Mouse (Mus musculus) left cerebral cortex, adult 8-10 months (tissue): ENCODE results near the gene Apba2. TPM values are rescaled to one million over a fixed set of nuclear protein-coding genes. Genes with fewer than 3 reads are reported as not detected.

Source experiments
- DNase-seq, 2 experiments: peaks; one replicate each; pipeline ENCODE4 v3.0.0; 2022; ENCODE audit warnings: low spot score in 2 of 2
- total RNA-seq, 4 experiments: library from RNA; stranded (reverse); gene quantifications; 2 replicates each; pipeline ENCODE4 v1.2.4; 2022

The Apba2 gene
- total RNA-seq: 100 to 1,000 TPM; 215 to 224 (median 220) TPM

DNA sequence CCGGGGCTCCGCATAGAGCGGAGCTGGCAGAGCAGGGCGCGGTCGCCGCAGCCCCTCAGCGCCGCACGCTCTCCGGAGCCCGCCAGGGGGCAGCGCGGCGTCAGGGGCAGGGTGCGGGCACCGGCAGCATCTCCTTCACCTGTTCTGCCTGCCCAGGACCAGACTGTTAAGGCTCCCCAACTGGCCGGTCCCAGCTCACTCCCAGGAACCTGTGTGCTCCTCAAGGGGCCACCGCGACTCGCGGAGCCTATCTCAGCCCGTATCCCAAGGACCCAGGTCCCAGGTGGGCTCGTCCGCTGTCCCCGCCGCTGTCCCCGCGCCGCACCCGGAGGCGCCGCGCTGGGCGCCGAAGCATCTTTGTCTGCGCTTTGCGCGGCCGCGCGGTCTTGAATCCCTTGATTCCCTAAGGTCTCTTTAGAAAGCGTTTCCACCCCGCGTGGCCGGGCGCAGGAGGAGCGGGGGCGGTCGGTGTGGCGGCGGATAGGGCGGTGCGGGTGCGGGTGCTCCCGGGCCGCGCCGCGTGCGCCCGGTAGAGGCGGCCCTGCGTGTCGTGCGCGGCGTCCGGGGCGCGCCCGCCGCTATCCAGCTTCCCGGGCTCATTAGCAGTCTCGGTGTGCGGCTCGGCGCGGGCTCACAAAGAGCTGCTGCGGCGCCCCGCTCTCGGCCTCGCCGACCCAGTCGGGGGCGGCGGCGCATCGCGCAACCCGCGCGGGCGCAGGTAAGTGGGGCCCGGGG, at the start of gene Apba2:
Gene Apba2 (plus strand): TSS at position 171 of the 735 bp plus-strand sequence.
- DNase-seq: peak; percentile 58 to 59

DNA sequence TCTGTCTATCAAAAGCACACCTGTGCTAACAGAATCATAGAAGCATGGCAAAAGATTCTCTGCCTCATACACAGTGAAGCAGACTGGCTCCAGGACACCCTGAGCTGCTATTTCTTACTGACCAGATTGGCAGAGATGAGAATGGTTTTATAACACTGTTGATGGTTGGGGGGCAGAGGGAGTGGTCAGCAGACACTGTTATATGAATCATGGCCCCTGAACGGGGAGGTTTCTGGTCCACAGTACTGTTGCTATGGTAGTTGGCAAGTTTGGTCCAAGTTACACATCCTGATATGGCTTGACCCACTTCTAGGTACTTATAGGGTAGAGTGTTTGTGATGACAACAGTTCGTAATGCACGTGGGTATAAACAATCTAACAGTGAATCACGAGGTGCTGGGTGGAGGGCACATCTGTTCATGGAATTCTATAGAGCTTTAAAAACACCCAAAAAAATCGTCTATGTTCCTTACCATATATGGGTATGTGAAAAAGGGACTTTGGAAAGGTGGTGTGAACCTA, 49.6 kb upstream of the Apba2 start:
- DNase-seq: peak in 1 of 2 experiments; percentile 26

DNA sequence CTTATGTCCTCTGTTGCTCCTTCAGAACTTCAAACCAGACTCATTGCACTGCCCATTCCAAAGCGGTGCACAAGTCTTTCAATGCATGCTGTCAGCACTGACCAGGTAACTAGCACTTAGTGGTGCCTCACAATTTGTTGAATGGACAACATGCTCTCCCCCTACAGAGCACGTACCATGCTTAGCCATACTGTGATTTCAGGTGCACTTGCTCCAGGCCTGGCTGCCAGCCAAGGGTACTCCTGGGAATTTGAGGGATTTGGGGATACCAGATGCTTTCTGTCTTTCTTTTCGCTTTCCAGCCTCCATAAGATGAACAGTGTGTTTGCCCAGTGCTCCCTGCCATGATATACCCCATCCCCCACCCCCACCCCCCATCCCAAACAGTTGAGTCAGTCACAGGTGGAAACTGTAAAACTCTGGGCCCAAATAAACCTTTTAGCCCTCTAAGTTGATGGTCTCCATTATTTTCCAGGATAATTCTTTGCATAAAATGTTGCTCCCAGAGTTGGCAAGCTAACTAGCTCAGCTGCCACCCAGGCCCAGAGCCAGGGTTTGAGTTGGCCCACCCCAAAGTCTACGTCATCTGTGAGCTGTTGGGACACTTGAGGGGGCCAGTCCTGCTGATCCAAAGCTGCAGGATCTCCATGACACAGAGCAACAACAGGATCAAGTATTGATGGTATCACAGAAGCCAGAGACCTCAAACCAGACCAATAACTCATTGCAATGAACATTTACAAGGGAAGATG, 48.9 kb upstream of the Apba2 start:
- no peak for DNase-seq

DNA sequence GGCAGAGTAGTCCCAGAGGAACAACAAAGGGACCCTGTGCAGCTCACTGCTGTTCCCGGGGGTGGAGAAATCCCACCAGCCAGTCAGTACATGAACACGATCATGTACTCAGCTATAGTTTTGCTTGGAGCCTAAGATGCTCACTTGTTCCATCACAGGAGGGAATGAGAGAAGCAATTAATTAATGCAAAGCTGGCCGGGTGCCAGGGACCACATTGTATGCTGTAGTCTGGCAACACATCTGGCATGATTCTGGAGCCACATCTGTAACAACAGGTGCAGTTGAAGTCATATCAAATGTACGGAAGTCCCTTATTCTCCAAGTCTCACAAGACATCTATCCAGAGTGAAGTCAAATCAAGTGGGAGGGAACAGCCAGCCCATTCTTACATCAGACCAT, 45.3 kb upstream of the Apba2 start:
- no peak for DNase-seq

DNA sequence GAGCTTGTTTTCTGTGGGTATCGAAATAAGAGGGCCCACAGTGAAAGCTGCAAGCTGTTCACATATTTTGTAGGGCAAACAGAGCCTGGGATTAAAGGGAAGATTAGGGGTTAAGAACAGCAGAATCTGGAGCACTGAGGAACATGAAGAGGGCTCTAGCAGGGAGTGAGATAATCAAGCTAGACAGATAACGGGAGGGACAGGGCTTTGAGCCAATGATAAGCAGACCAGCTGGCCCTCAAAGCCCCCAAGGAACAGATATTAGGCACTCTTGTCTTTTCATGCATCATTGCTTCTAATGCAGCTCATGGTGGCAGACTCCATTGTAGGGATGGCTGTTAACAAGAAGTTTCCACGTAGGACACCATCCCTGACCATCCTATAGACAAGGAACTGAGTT, 44.8 kb upstream of the Apba2 start:
- no peak for DNase-seq

DNA sequence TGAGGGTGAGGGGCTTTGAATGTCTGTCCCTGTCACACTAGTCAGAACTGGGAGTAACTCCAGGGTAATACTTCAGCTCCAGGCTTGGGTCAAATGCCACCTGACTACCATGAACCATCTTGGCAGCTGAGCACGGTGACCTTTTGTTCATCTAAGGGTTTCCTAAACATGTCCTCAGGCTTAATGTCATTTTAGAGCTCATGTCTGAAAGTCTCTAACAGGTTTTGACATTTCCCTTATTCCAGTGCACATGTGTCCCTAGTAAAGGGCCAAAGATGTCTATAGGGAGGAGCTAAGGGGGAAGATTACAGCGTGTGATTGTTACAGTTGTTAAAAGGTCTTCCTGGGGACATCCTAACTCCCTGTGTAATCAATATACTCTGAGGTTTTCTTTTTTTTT, 43.7 kb upstream of the Apba2 start:
- DNase-seq: no peak

DNA sequence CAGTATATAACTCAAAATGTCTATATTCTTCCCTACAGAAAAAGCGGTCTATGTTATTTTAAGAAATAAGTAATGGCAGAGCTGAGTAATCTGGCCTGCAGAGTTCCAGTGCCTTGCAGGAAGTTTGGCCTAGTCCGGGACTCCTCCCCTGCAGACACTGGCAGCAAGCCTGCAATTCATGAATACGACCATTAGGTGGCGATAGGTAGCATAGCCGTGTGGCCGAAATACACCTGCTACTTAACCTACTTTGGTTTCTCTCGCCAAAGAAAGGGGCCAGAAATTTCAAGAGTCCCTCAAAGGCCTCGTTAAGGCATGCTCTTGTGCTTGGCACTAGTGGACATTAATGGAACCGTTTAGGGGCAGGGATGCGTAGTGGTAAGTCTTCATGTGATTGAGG, 4.1 kb upstream of the Apba2 start:
- DNase-seq: peak; percentile 1 to 4

DNA sequence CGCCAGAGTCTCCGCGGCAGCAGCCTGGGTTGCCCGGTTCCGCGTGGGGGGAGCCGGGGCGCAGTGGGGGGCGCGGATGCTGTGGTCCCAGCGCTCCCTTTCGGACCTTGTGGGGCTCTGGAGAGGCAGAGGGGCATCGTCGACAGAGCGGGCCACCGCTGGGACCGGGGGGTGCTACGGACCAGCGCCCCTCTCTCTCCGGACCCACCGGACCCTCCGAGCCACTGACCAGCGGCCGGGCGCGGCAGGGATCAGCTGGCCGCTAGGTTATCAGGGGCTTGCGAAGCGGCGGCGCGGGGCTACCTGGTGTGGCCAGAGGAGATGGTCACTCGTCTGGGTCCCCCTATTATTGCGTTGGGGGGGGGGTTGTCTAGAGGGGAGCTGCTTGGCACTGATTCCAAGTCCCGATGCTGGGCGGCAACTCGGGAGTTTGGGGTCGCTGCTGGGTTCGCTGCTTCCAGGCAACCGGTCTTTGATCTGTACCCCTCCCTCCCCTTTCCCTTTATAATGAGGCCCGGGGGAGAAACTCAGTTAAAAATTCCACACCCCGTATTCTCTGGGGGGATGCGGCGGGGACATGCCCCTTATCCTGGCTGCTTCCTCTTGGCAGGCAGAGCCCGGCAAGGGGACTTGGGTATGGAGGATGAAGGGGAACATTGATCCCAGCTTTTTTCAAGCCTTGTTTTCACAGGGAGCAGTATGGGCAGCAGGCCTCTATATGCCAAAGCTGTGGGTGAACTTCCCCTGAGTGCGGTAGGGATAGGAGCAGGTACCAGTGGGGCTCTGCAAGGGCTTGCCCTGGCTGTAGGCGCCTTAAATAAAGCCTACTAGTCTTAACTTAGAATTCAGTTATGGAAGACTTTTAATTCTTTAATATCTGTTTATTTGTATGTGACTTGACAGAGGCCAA, 1.0 kb downstream of the Apba2 start:
- DNase-seq: peak; percentile 12 to 17

DNA sequence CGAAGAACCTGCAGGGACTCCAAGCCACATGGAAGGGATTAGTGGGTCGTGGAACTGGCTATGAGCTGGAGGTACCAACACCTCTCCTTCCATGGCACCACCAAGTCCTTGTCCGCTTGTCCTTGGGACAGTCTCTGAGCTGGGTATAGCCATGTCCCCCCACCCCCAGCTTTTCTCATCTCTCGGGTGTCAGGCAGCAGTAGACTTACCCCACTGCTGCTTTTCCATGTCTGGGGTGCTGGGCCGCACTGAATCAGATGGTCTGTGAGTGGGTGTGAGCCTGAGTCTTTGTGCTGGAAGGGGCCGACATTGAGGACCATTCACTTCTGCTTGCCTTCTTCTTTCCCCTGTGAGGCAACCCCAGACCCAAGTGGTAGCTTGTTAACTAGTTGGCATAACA, 2.1 kb downstream of the Apba2 start:
- peak; percentile 1 to 17 for DNase-seq

DNA sequence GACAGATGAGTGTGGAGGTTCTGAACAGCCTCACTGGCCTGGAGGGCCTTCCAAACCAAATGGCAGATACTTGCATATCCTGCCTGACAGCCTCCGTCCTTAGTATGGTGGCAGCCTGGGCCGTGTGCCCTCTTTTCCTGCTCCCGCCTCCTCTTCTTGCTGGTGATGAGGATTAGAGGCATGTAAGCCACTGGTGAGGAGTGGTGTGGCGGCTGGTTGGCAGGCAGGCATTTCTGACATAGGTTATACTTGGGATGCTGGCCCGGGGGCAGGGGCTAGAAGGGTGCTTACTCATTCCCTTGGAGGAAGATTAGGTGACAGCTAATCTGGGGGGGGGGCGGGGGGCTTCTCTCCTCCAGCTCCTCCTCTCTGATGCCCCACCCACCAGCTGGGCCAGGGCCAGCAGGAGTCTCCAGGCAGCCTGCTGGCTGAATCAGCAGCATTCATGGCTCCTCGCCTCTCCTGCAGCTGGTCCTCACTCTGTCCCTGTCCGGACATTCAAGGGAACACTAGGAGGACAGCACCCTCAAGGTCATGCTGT, 3.3 kb downstream of the Apba2 start:
- peak; percentile 13 to 72 for DNase-seq

DNA sequence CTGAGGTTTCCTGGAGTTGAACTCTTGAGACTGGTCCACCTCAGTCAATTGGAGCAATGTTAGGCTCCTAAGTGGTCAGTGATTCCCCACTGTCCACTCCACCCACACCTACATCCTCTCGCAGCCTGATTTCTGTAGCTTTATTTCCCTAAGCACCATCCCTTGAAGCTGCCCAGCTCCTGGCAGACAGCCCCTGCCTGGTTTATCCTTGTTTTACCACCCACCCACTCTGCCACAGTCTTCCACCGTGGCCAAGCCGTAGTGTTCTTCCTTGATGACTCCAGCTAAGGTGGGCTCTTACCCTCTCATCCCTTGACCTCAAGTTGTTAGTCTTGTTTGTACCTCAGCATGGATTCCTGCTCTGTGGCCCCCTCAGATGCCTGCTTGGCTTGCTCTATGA, 4.1 kb downstream of the Apba2 start:
- peak; percentile 2 to 19 for DNase-seq

DNA sequence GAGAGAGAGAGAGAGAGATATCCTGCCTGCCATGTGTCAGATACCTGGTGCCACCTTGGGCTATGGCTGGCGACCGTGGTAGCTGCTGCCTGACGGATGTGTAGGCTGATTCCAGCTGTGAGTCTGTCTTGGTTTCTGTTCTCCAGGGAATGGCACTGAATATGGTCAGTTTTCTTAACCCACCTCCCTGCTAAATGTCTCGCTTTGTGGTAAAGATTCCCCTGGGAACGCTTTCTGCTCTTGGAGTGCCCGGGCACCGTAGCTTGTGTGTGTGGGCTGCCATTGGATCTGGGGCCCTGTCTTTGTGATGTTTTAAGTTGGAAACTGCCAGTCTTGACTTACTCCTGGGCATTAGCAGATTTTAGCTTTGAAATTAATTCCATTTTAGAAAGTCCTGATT, 7.3 kb downstream of the Apba2 start:
- peak; percentile 3 to 6 for DNase-seq

DNA sequence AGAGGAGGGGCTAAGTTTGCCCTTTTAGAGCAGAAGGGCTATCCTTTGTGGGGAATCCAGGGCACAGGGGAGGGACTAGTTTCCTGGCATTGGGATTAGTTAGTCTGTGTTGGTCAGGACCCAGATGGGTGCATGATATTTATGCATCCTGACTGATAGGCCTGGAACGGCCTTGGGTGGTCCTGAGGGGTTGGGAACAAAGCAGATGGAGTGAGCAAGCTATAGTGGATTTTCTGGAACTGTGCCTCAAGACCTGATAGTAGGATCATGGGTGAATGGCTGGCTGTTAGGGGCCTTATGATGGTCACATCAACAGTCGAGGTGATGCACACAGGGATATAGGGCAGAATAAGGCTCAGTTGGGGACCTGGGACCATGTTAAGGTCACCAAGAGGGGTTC, 8.4 kb downstream of the Apba2 start:
- peak; percentile 1 to 6 for DNase-seq

DNA sequence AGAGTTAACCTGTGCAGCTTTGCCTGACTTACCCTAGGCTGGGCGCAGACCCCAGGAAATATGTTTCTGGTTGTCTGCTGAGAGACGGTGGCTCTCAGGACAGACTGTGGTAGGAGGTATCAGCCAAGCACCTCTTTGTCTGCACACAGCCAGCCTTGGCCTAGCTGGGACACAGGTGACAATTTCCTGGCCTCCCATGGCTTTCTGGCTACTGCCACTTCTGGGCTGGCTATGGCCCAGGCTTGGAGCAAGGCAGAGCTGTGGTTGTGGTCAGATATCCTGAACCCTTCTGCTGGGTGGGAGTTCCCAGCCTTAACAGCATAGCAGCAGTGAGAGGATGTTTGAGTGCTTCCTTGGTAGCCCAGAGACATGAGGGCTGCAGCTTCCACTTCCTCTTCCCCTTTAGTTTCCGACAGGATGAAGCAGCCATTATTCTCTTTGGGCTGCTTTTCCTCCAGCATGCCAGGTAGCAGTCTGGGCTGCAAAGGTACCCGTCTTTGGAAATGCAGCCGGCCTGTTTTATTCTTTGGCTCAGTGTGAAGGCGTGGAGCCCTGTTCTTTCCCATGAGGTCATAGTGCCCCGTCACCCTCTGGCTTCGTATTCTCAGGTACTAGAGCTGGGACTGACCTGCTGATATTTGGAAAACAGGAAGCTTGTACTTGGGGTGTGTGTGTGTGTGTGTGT, 9.2 kb downstream of the Apba2 start:
- peak; percentile 2 to 5 for DNase-seq

DNA sequence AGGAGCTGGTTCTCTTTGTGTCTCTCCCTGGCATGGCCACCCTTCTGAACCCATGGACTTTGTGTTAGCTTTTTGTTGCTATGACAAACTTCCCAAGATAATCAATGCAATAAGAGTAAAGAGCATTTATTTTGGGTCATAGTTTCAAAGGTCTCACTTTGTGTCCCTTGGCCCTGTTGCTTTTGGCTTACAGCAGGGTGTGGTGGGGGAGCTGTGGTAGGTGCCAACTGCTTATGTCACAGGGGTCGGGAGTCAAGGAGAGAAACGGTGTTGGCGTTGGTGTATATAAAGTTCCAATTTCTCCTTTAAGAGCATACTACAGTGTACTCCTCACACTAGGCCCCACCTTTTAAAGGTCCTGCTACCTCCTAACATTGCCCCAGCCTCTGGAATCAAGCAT, 12.1 kb downstream of the Apba2 start:
- no peak for DNase-seq

DNA sequence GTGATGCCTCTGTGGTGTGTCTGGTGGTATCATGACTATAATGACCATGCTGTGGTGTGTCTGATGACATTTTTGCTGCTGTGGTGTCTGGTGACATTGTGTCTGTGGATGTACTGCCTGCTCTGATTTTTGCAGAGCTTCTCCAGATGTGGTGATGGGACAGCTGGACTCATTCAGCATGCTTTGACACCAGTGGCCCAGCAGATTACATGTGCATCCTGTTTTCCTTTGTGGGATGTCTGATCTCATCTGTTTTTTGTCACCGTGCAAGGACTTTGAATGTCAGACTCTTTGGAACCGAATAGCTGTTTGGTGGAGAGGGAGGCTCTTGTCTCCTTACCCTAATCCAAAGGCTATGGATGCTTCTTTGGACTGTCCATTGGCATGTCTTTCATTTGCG, 13.8 kb downstream of the Apba2 start:
- no peak for DNase-seq

DNA sequence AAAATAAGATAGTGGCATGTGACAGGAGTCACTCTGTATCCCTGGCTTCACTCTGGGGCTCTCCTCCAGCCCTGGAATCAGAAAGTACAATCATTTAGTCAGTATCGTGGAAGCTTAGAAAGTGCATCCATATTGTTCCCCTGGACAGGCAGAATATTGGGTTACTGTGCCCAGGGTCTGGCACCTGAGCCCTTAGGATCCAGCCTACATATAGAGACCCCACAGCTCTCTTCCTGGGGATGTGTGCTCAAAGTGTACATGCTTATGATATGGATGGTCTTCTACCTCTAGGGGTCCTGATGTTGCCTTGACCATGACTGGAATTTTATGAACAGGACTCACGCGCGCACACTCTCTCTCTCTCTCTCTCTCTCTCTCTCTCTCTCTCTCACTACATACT, 14.4 kb downstream of the Apba2 start:
- DNase-seq: no peak

DNA sequence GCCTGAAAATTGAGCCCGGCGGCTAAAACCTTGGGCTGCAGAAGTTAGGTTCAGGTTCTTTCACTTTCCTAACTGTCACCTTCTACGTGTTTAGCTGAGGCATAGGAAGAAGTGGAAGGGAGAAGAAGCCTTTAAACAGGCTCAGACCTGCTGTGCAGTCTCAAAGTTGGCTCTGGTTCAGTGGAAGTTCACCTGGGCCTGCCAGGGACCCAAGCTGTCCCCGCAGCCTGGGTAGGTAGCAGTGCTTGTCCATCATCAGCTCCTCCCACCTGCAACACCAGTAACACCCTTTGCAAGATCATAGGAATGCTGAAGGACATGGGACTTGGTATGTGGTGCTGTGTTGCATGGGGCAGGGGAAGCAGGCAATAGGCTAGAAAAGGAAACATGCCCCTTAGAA, 17.6 kb downstream of the Apba2 start:
- no peak for DNase-seq

DNA sequence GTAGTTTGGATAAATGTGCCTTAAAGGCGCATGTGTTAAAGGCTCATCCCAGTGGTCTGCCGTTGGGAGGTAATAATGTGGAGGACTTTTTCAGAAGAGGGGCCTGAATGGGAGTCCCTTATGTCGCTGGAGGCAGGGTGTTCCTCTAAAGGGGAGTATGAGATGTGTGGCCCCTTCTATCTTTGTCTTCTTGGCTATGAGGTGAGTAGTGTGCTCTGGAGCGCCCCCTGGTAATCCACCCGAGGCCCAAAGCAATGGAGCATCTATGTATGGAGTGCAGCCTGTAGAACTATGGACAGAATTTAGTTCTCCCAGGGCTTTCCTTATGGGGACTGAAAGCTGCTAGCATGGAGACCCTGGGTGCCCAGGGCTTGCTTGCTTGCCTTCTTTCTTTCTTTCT, 18.0 kb downstream of the Apba2 start:
- no peak for DNase-seq

DNA sequence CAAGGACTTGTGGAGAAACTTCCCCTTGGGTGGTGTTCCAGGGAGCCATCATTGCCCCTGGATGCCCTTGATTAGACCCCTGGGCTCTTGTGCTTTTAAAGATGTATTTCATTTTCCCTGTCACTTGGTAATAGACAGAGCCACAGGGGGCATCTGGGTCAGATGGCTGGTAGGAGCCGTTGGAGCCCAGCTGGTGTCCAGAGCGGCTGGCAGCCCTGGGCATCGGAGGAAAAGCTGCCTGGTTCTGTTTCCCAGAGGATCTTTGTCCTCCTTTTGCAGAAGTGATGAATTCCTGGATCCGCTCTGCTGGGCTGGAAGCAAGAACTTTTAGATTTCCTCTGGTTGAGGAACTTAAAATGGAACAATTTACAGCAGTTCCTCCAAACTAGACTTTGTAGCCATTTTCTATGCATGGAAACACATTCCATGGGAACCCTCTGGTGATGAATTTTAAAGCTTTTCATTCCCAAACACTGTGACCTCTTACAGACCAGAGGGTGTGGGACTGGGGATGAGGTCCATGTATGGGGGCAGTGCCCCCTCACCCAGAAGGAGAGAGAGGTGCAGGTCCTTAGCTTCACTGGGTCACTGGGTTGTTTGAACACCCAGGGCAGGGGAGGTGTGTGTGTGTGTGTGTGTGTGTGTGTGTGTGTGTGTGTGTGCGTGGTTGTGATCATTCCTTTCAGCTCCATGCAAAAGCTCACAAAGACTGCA, 20.3 kb downstream of the Apba2 start:
- DNase-seq: no peak
